Mouse (Mus musculus): ENCODE data around the gene Kif15. TPM values are rescaled to one million over a fixed set of nuclear protein-coding genes. Genes with fewer than 3 reads are reported as not detected.

Gene Kif15
- 16.4 TPM for polyA plus RNA-seq (2015; fragmentation: Illumina TruSeq; extraction: RNeasy Lipid Tissue Mini Kit (QIAGEN cat#74804); ENCODE audit: insufficient read depth, low replicate concordance)

GRCm38 (mm10) chr9:122950643-122951475 lies at the start of gene Kif15, which contains the start of gene 1110059G10Rik:
TSS of gene Kif15 (plus strand) at chr9:122951046.
TSS of gene 1110059G10Rik (minus strand) at chr9:122951000.

GRCm38 (mm10) chr9:122922936-122923381 lies 27.9 kb upstream of the Kif15 start, which contains the start of gene Zfp105:
TSS of gene Zfp105 (plus strand) at chr9:122923072.

GRCm38 (mm10) chr9:123020995-123021631 lies 70.3 kb downstream of the Kif15 start, which contains the start of gene Tmem42:
TSS of gene Tmem42 (plus strand) at chr9:123021326.

GRCm38 (mm10) chr9:123034426-123034825 lies 83.6 kb downstream of the Kif15 start, which contains the start of gene Tgm4:
TSS of gene Tgm4 (plus strand) at chr9:123034726.

Other genes starting within 250 kb of the Kif15 start
- not detected for gene Topaz1, start 203.7 kb upstream of the Kif15 start, polyA plus RNA-seq (2015; fragmentation: Illumina TruSeq; extraction: RNeasy Lipid Tissue Mini Kit (QIAGEN cat#74804); ENCODE audit: insufficient read depth, low replicate concordance)
- 13.0 TPM for gene Tcaim, start 145.5 kb upstream of the Kif15 start, polyA plus RNA-seq (2015; fragmentation: Illumina TruSeq; extraction: RNeasy Lipid Tissue Mini Kit (QIAGEN cat#74804); ENCODE audit: insufficient read depth, low replicate concordance)
- not detected for gene Gm35549, start 107.0 kb upstream of the Kif15 start, polyA plus RNA-seq (2015; fragmentation: Illumina TruSeq; extraction: RNeasy Lipid Tissue Mini Kit (QIAGEN cat#74804); ENCODE audit: insufficient read depth, low replicate concordance)
- gene Zfp445, start 85.0 kb upstream of the Kif15 start, polyA plus RNA-seq (2015; fragmentation: Illumina TruSeq; extraction: RNeasy Lipid Tissue Mini Kit (QIAGEN cat#74804); ENCODE audit: insufficient read depth, low replicate concordance) = 188 TPM
- gene Zkscan7, start 65.4 kb upstream of the Kif15 start, polyA plus RNA-seq (2015; fragmentation: Illumina TruSeq; extraction: RNeasy Lipid Tissue Mini Kit (QIAGEN cat#74804); ENCODE audit: insufficient read depth, low replicate concordance) = 13.0 TPM
- 3.1 TPM for gene Zfp105, start 28.0 kb upstream of the Kif15 start, polyA plus RNA-seq (2015; fragmentation: Illumina TruSeq; extraction: RNeasy Lipid Tissue Mini Kit (QIAGEN cat#74804); ENCODE audit: insufficient read depth, low replicate concordance)
- gene 1110059G10Rik, start within 50 bp of the Kif15 start, polyA plus RNA-seq (2015; fragmentation: Illumina TruSeq; extraction: RNeasy Lipid Tissue Mini Kit (QIAGEN cat#74804); ENCODE audit: insufficient read depth, low replicate concordance) = 38.7 TPM
- 14.8 TPM for gene Tmem42, start 70.3 kb downstream of the Kif15 start, polyA plus RNA-seq (2015; fragmentation: Illumina TruSeq; extraction: RNeasy Lipid Tissue Mini Kit (QIAGEN cat#74804); ENCODE audit: insufficient read depth, low replicate concordance)
- gene Tgm4, start 83.7 kb downstream of the Kif15 start, polyA plus RNA-seq (2015; fragmentation: Illumina TruSeq; extraction: RNeasy Lipid Tissue Mini Kit (QIAGEN cat#74804); ENCODE audit: insufficient read depth, low replicate concordance) = 0.76 TPM
- gene Zdhhc3, start 162.2 kb downstream of the Kif15 start, polyA plus RNA-seq (2015; fragmentation: Illumina TruSeq; extraction: RNeasy Lipid Tissue Mini Kit (QIAGEN cat#74804); ENCODE audit: insufficient read depth, low replicate concordance) = 42.2 TPM
- 59.8 TPM for gene Exosc7, start 162.2 kb downstream of the Kif15 start, polyA plus RNA-seq (2015; fragmentation: Illumina TruSeq; extraction: RNeasy Lipid Tissue Mini Kit (QIAGEN cat#74804); ENCODE audit: insufficient read depth, low replicate concordance)
- gene Clec3b, start 199.9 kb downstream of the Kif15 start, polyA plus RNA-seq (2015; fragmentation: Illumina TruSeq; extraction: RNeasy Lipid Tissue Mini Kit (QIAGEN cat#74804); ENCODE audit: insufficient read depth, low replicate concordance) = 1.1 TPM

Measured in spleen, adult 10 weeks (tissue).